Mouse (Mus musculus) adrenal gland, adult 8-10 months (tissue): ENCODE data around the gene Uchl4. TPM values are rescaled to one million over a fixed set of nuclear protein-coding genes. Genes with fewer than 3 reads are reported as not detected.
"Not testable (repeated sequence)": the region's sequence is repeated elsewhere in the genome, so short reads cannot be mapped to it uniquely, and the experiment has no call there.

ENCODE experiments used
- DNase-seq: peaks from one replicate; pipeline ENCODE4 v3.0.0; 2022
- total RNA-seq, 4 experiments: library from RNA; stranded (reverse); gene quantifications; 2 replicates each; pipeline ENCODE4 v1.2.4; 2022

Uchl4 gene
- total RNA-seq, 4 experiments from 2014 or later: 1.5 to 2.7 (median 2.4) TPM

- DNase-seq: no peak
Observed at GRCm38 (mm10) chr9:64231674-64232073, 3.3 kb upstream of the Uchl4 start.

DNA sequence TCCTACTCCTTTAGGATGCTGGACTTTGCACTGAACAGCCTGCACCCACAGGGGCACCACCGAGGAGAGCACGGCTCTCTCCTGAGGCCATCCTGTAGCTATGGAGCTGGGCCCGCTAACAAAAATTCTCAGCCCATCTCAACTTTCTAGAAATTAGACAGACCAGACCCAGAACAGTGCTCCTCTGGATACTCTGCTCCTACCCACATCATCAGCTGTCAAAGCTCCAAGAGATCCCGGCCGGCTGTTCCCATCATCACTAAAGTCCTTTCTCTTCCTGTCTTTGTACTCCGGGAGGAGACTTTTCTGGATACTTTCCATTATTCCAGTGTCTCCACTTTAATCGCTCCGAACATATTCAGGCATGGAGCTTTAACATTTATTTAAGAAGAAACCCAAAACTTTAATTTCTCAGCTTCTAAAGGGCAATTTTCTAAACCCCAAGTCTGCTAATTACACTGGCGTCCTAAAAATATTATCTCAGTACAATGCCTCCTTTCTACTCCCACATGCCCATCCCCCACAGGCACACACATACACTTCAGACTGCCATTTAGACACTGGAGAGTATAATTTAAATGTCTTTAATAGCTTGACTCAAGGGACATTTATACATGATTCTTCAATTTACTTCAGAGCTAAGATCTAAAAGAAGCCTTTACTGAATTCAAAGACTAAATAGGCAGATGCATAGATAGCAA is 2.6 kb upstream of the Uchl4 start:
- DNase-seq: no peak

DNA sequence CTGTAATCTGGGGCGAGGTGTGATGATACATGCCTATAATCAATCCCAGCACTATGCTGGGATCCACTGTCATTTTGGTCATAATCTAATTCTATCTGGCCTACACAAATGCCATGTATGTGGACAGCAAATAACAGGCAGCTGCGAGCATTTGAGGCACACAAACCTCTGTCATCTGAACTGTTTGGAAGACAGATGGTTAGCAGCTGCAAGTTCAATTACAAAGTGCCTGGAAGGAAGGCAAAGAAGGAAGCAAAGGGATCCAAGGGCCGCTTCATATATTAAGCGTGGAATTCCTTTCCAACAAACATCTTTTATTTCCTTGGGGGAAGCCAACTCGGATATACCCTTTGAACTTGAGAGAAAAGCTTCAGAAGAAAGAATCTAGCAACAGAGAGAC is 1.3 kb upstream of the Uchl4 start:
- DNase-seq: no peak

DNA sequence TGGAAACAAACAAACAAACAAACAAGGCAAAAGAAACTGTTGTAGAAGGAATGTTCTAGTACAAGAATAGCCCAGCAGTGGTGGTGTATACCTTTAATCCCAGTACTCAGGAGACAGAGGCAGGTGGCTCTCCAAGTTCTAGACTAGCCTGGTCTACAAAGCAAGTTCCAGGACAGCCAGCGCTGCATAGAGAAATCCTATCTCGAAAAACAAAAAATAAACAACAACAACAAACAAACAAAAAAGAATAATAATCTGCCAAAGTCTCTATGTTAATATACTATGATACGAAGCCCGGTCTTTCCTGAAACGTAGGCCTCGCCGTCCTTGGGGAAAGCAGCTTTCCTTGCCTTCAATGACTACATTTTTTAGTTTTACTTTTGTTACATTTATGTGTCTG is 1.1 kb downstream of the Uchl4 start:
- DNase-seq: no peak

- no peak for DNase-seq
Observed at GRCm38 (mm10) chr9:64240116-64240515, 5.1 kb downstream of the Uchl4 start.

GRCm38 (mm10) chr9:64240681-64241080 is 5.7 kb downstream of the Uchl4 start:
- no peak for DNase-seq

- DNase-seq: no peak
Observed at GRCm38 (mm10) chr9:64242381-64242831, 7.4 kb downstream of the Uchl4 start.

DNA sequence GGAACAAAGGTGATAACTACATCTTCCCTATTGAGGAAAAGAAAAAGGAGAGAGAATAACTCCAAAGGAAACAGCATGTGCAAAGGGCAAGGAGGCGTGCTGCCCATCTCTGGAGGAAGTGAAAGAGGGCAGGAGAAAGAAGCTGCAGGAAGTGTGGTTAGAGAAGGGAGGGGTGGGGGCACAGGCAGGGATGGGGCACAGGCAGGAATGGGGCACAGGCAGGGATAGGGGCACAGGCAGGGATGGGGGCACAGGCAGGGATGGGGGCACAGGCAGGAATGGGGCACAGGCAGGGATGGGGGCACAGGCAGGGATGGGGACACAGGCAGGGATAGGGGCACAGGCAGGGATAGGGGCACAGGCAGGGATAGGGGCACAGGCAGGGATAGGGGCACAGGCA is 14.4 kb downstream of the Uchl4 start:
- no peak for DNase-seq

GRCm38 (mm10) chr9:64250111-64250730 is 15.2 kb downstream of the Uchl4 start:
- no peak for DNase-seq

DNA sequence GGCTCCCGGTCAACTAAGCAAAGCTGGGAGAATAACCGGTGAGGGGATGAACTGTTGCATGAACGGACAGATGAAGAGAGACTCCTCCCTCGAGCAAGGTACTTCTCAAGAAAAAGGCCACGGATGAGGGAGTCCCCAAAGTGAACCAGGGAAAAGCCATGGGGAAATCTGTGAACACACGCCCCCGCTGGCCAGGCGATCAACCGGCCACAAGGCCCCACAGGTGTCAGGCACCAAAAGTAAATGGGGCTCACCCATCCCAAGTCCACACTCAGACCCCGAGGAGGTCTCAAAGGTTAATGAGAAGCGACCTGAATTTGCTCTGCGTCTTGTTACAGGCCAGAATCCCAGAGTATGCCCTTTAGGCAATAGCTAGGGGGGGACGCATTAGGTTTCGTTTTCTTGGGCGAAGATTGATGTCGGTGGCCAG is 17.6 kb downstream of the Uchl4 start:
- DNase-seq: no peak

- DNase-seq: peak; percentile 100
Observed at GRCm38 (mm10) chr9:64253021-64253904, 18.3 kb downstream of the Uchl4 start, which contains the start of gene Map2k1. Map2k1 (minus strand) TSS chr9:64253631.

GRCm38 (mm10) chr9:64255422-64255821 is 20.4 kb downstream of the Uchl4 start:
- no peak for DNase-seq

DNA sequence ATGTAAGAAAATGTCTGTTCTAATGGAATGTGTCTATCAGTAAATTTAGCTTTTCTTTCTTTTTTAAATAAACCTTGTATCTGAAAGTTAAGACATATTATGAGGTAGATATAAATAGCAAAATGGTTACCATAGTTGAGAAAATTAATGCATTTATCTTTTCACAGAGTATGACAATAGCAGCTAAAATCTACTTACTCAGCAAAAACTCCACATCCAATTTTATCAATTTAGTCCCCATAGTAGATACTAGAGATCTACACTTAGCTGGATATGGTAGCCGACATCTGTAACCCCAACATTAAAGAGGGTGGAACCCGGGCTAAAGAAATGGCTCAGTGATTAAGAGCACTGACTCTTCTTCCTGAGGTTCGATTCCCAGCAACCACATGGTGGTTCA is 21.2 kb downstream of the Uchl4 start:
- no peak for DNase-seq

DNA sequence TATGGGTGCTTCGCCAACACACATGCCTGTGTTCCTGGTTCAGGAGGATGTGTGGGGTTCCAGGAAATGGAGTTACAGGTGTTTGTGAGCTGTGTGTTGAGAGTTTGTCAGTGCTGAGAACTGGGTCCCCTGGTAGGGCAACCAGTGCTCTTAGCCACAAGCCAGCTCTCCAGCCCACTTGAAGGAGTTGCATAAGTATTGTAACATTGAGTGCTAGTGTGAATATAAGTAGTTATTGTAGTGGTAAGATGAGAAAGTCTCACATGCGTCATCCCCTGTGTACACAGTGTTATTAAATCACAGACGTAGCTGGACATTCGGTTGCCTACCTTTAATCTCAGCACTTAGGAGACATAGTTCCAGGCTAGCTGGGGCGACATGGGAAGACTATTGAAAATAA is 24.9 kb downstream of the Uchl4 start:
- DNase-seq: no peak

DNA sequence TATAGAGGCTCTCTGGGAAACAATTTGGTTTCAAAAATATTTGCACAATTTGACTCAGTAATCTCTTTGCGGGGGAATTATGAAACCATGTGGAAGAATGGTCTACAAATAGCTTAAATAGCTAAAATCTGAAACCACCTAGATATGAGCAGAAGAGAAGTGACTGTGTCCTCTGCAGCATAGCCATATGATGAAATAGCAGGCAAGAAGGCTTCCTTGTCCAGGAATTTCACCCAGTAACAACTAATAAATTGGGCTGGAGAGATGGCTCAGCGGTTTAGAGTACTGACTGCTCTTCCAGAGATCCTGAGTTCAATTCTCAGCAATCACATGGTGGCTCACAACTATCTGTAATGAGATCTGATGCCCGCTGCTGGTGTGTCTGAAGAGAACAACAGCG is 26.0 kb downstream of the Uchl4 start:
- DNase-seq: no peak

GRCm38 (mm10) chr9:64264813-64265212 is 29.8 kb downstream of the Uchl4 start:
- DNase-seq: no peak

- DNase-seq: no peak
Observed at GRCm38 (mm10) chr9:64267231-64267630, 32.2 kb downstream of the Uchl4 start.

DNA sequence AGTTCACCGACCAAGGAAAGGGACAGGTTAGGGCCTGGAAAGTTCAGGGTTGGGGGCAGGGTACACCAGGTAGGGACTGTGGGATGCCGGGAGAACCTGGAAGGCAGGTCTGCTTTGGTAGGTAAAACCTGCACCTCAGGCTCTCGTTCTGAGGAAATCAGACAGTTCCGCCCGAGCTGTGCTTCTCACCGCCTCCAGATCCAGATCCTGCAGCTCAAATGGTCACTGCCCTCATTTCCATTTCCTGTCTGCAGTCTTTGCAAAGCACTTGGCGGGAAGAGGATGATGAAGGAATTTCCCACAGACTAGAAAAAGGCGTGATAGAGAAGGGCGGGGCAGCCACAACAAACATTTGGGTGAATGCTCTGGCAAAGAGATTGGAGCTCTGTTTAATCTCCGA is 33.2 kb downstream of the Uchl4 start:
- DNase-seq: no peak

DNA sequence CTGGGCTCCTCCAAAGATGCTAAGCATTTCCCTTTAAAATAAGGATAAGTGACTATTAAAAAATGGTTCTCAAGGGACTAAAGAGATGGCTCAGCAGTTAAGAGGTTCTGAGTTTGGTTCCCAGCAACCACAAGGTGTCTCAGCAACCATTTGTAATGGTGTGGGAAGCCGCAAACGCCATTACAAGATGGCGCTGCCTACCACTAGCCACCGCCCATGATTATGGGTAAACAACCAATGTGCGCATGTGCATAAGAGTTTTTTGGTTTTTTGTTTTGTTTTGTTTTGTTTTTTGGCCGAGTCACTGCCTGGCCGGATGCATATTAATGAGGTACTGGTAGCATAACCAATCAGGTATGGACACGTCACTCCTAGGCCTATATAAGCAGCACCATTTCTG is 33.8 kb downstream of the Uchl4 start:
- DNase-seq: not testable (repeated sequence)

DNA sequence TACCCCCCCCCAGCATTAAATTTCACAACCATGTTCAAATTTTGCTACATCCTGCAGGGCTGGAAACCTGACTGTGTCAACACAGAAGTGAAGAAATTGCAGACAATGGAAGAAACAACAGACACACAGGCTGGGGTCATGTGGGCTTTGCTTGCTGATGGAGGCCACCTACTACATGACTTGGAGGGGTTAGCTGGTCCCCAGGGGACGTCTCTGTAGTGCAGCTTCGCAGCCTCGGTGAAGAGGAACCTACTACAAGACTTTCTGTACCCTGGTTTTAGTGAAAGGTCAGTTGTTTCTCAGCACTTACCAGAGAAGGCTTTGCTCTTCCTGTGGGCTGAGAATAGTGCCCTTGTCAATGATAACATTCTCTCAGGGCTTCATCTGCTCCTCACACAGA is 36.2 kb downstream of the Uchl4 start:
- no peak for DNase-seq

DNA sequence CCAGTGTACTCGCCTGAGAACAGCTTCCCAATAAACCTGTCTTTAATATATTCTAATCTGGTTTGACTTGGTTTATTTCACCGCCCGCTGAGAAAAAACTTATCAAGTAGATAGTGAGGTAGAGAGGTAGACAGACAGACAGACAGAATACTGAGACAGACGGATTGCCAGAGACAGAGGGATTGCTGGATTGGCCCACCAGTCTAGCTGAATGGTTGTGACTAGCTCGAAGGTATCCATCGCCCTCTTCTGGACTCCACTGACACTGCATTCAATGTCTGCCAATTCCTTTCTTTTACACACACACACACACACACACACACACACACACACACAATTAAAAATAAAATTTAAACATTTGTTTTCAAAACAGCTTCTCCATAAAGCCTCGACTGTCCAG is 37.6 kb downstream of the Uchl4 start:
- DNase-seq: no peak

GRCm38 (mm10) chr9:64273757-64274156 is 38.8 kb downstream of the Uchl4 start:
- no peak for DNase-seq

- DNase-seq: no peak
Observed at GRCm38 (mm10) chr9:64274291-64274690, 39.3 kb downstream of the Uchl4 start.
